Mouse (Mus musculus): ENCODE measurements around the gene Gga3.

- no peak for TF ChIP-seq TAL1 (IDR thresholded peaks at IDR 0.05; ENCODE audit: low read length)
- no peak for TF ChIP-seq GATA1 (IDR thresholded peaks at IDR 0.05; ENCODE audit: low read length)
Observed at GRCm38 (mm10) chr11:115612059-115612409, 8.2 kb upstream of the Gga3 start.
